Mouse (Mus musculus): Measurements from ENCODE around the gene B3gnt7. TPM values are rescaled to one million over a fixed set of nuclear protein-coding genes. Genes with fewer than 3 reads are reported as not detected.

B3gnt7 gene
- 1 to 10 TPM in 1 of 2 experiments, under 1 TPM in 1; 0.77 to 1.1 TPM for total RNA-seq (2021)
- long read RNA-seq, experiment 1: 0 reads
- long read RNA-seq, experiment 2, partial matches to known transcripts: 0 of 1 reads
- long read RNA-seq, experiment 2, other reads (novel, unspliced or antisense): 1 of 1 reads

GRCm38 (mm10) chr1:86302532-86302931, at the start of gene B3gnt7:
Gene B3gnt7 (plus strand): TSS chr1:86302832.
- no peak for DNase-seq (ENCODE audit: low spot score in 2 of 2)

- DNase-seq (ENCODE audit: low spot score in 2 of 2): no peak
These were observed 49.2 kb upstream of the B3gnt7 start for GRCm38 (mm10) chr1:86253410-86253809.

DNA sequence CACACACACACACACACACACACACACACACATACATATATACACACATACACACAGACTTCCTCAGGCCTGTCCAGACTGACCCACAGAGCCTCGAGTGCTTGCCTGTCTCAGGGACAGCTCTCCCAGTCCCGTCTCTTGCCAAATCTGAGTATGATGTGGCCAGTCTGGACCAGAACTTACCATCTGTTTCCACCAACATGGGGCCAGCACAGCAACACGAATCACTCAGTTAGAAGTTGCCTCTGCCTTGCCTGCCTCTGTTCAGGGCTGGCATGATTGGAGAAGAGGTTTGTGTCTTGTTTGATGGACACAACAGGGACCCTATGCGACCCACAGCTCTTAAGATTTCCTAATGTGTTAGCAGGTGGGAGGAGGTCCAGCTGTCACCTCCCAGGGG, 46.3 kb upstream of the B3gnt7 start:
- DNase-seq (ENCODE audit: low spot score in 2 of 2): no peak

DNA sequence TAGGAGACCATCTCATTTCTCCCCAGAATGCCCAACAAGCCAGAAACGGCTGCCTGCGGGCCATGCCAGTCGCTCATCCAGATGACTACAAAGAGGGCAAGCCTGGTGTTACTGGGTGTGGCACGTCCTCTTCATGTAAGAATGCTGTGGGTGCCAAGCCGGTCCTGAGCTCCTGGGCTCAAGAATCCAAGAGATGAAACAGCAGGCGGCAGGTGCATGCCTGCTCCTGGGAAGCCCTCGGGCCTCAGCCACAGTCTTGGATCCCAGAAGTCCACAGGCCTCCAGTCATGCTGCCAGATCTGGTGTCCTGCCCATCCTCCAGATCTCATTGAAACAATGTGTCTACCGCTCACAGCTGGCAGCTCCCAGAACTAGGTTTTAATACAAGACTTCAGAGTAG, 45.4 kb upstream of the B3gnt7 start:
- no peak for DNase-seq (ENCODE audit: low spot score in 2 of 2)

GRCm38 (mm10) chr1:86258171-86258824, 44.3 kb upstream of the B3gnt7 start:
- no peak for DNase-seq (ENCODE audit: low spot score in 2 of 2)

- no peak for DNase-seq (ENCODE audit: low spot score in 2 of 2)
These were observed 38.9 kb upstream of the B3gnt7 start for GRCm38 (mm10) chr1:86263564-86264339.

DNA sequence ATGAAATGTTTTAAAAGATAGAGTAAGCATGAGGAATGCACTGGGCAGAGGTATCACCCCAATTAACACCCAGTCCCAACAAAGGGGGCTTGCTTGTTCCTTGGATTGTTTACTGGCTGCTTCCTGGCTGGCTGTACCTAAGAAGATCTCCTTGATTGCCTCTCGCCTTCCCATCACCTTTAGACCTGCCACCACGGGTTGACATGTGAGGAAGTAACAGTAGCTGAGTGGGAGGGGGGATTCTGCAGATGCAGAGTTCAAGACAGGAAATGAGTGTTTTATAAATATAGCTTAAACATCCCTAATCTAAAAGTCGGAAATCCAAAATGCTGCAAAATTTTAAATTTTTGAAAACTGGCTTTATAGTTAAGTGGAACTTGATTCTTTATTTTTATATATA, 37.6 kb upstream of the B3gnt7 start:
- no peak for DNase-seq (ENCODE audit: low spot score in 2 of 2)

DNA sequence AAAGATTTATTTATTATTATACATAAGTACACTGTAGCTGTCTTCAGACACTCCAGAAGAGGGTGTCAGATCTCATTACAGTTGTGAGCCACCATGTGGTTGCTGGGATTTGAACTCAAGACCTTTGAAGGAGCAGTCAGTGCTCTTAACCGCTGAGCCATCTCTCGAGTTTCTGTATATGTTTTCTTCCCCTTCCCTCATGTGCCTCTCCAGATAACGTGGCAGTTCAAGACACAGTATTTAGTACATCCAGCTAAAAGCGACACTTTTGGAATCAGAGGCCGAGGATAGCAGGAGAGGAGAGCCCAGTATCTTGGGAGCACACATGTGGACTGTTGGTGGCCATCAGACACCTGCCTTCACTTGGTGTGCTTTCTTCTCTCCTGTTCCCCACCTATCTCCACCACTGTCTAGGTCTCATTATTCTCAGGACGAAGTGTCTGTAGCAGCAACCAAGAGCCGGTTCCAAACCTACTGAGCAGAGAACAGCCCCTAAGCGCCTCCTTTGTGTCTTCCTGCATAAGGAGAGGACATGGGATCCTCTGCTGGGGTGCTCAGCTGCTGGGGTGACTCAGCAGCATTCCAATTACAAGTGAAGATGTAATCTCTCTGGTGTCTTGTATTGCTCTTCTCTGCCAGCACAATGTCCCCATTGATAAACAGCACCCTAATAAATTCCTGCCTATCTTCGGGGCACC, 34.0 kb upstream of the B3gnt7 start:
- no peak for DNase-seq (ENCODE audit: low spot score in 2 of 2)

DNA sequence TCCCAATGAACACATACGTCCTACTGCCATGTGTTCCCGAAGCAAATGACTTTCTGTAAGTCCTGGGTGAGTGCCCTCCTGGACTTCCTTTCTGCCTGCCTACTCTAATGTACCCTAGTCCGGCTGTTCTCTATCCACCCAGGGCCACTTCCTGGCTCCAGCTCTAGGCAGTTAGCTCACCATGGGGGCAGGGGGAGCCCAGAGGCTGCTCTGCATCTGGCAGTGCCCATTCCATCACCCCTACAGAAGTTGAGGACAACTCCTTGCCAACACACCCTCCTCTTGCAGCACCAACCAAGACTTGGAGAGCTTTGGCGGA, 33.5 kb upstream of the B3gnt7 start:
- no peak for DNase-seq (ENCODE audit: low spot score in 2 of 2)

- no peak for DNase-seq (ENCODE audit: low spot score in 2 of 2)
These were observed 30.9 kb upstream of the B3gnt7 start for GRCm38 (mm10) chr1:86271707-86272106.

GRCm38 (mm10) chr1:86277055-86277454, 25.6 kb upstream of the B3gnt7 start:
- DNase-seq (ENCODE audit: low spot score in 2 of 2): no peak

DNA sequence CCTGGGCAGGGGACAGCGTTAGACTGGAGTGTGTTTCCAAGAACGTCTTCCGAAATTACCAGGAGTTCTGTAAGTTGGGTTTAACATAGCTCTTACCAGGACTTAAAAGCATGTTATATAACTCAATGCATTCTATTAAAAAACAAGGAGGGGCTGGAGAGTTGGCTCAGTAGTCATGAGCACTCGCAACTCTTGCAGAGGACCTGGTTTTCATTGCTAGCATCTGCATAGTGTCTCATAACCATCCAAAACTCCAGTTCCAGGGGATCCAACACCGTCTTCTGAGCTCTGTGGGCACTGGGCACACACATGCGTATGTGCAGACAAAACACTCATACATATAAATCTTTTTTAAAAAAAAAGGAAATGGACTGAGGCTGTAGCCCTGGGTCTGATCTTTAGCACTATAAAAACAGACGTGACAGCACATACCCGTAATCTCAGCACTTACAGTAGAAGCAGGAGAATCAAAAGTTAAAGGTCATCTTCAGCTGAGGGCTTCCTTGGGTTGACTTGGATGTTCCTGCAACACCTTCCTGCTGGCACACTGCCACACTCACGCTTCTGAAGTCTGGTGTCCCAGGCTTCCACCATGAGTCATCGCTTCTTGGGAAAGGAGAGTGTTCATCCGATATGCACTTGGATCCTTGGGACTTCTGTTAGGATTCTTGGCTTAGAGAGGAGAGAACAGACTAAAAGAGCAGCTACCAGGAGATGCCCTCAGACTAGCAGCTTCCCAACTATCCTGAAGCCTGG, 20.7 kb upstream of the B3gnt7 start:
- peak; percentile 67 to 69 for DNase-seq (ENCODE audit: low spot score in 2 of 2)

- DNase-seq (ENCODE audit: low spot score in 2 of 2): no peak
These were observed 18.5 kb upstream of the B3gnt7 start for GRCm38 (mm10) chr1:86284101-86284500.

DNA sequence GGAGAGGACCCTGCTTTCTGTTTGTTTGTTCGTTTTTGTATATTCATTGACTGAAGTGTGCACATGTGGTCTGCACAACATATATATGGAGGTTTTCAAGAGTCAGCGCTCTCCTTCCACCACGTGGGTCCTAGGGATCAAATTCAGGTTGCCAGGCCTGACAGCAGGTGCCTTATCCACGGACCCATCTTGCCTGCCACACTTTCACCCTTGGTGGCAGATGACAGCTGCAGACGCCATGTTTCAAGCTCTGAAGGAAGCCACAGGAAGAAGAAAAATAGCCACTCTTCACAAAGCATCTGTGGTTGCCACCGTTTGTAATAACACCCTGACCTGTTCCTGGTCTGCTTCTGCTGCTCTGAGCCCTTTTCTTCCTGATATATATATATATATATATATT, 17.3 kb upstream of the B3gnt7 start:
- DNase-seq (ENCODE audit: low spot score in 2 of 2): no peak

GRCm38 (mm10) chr1:86287473-86287872, 15.2 kb upstream of the B3gnt7 start:
- DNase-seq (ENCODE audit: low spot score in 2 of 2): no peak

GRCm38 (mm10) chr1:86290452-86290851, 12.2 kb upstream of the B3gnt7 start:
- peak; percentile 29 to 48 for DNase-seq (ENCODE audit: low spot score in 2 of 2)

- DNase-seq (ENCODE audit: low spot score in 2 of 2): no peak
These were observed 9.5 kb upstream of the B3gnt7 start for GRCm38 (mm10) chr1:86293091-86293490.

GRCm38 (mm10) chr1:86293868-86294267, 8.8 kb upstream of the B3gnt7 start:
- DNase-seq (ENCODE audit: low spot score in 2 of 2): no peak

DNA sequence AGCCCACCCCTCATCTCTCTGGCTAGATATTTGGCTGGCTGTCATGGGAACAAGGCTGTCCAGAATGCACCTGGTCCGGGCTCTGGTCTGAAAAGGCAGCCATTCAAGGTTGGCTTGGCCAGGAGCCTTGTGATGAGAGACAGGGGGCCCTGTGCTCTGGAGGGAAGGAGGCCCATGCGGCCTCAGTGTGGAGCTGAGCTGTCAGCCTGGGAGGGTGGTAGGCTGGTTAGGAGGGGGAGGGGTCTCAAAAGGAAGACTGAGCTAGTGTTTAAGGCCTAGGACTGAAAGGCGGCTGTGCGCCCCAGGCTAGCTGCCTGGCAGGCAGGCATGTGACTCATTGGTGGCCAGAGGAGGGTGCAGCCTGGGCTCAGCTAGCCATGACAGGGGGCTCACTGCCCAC, 8.2 kb upstream of the B3gnt7 start:
- no peak for DNase-seq (ENCODE audit: low spot score in 2 of 2)

- no peak for DNase-seq (ENCODE audit: low spot score in 2 of 2)
These were observed 2.5 kb upstream of the B3gnt7 start for GRCm38 (mm10) chr1:86300093-86300492.

GRCm38 (mm10) chr1:86300731-86301130, 1.9 kb upstream of the B3gnt7 start:
- no peak for DNase-seq (ENCODE audit: low spot score in 2 of 2)
